Mouse (Mus musculus): Measurements from ENCODE around the gene Scn8a. TPM values are rescaled to one million over a fixed set of nuclear protein-coding genes. Genes with fewer than 3 reads are reported as not detected.

Gene Scn8a
- polyA plus RNA-seq, 1 experiment: not detected

DNA sequence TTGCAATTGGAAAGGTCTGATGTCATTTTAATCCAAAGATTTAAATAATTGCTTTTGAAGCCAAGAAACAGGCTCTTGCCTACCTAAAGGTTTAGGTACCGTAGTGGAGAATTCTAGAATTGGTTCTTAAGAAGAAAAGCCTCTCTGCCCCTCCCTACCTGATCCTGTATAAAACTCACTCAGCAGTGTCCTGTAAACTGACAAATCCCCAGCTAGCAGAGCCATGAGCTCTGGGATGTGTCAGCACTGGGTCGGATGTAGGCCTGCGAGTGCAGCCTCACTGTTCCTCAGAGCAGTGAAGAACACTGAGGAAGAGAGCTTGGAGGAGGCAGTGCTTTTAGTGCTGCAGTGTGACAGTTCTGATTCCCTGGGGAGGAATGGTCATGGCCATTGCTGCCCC lies 134.9 kb downstream of the Scn8a start:
- no peak for TF ChIP-seq FLI1 (IDR thresholded peaks at IDR 0.05; ENCODE audit: low read length)
- no peak for TF ChIP-seq GATA1 (IDR thresholded peaks at IDR 0.05; ENCODE audit: borderline replicate concordance, low read length)

GRCm38 (mm10) chr15:101005717-101006116 lies 136.1 kb downstream of the Scn8a start:
- peaks cover 19% of the 10 kb centered on the region for H3K4me1 ChIP-seq
- H3K36me3 ChIP-seq (replicated peaks; ENCODE audit: low read length): no peaks in the 10 kb centered on the region
- H3K4me3 ChIP-seq (replicated peaks): no peak overlapping the region
- H3K9me3 ChIP-seq: no peaks in the 10 kb centered on the region
- H3K27me3 ChIP-seq (replicated peaks): peaks cover 82% of the 10 kb centered on the region
- TF ChIP-seq FLI1 (IDR thresholded peaks at IDR 0.05; ENCODE audit: low read length): no peak
- no peak for TF ChIP-seq GATA1 (IDR thresholded peaks at IDR 0.05; ENCODE audit: borderline replicate concordance, low read length)

More for the DNA sequence above, 134.9 kb downstream of the Scn8a start:
- Histone ChIP-seq H3K27me3 (replicated peaks) (peaks cover 81% of the 10 kb centered on the region), H3K36me3 (replicated peaks; ENCODE audit: low read length) (no peaks in the 10 kb centered on the region), H3K4me1 (peaks cover 19% of the 10 kb centered on the region), H3K4me3 (replicated peaks) (no peak overlapping the region), H3K9me3 (no peaks in the 10 kb centered on the region)

GRCm38 (mm10) chr15:101006251-101007040 lies 136.8 kb downstream of the Scn8a start:
- Histone ChIP-seq H3K27me3 (replicated peaks) (peaks cover 79% of the 10 kb centered on the region), H3K36me3 (replicated peaks; ENCODE audit: low read length) (no peaks in the 10 kb centered on the region), H3K9me3 (no peaks in the 10 kb centered on the region), H3K4me1 (peaks cover 19% of the 10 kb centered on the region), H3K4me3 (replicated peaks) (peak overlapping the region; percentile 85)
- TF ChIP-seq FLI1 (IDR thresholded peaks at IDR 0.05; ENCODE audit: low read length) (no peak), GATA1 (IDR thresholded peaks at IDR 0.05; ENCODE audit: borderline replicate concordance, low read length) (no peak)

- peak overlapping the region; percentile 83 for H3K4me3 ChIP-seq (replicated peaks)
- peaks cover 79% of the 10 kb centered on the region for H3K27me3 ChIP-seq (replicated peaks)
- TF ChIP-seq GATA1 (IDR thresholded peaks at IDR 0.05; ENCODE audit: borderline replicate concordance, low read length): no peak
- no peak for TF ChIP-seq FLI1 (IDR thresholded peaks at IDR 0.05; ENCODE audit: low read length)
- no peaks in the 10 kb centered on the region for H3K36me3 ChIP-seq (replicated peaks; ENCODE audit: low read length)
- H3K9me3 ChIP-seq: no peaks in the 10 kb centered on the region
- H3K4me1 ChIP-seq: peaks cover 19% of the 10 kb centered on the region
Measured at GRCm38 (mm10) chr15:101007236-101007635, 137.6 kb downstream of the Scn8a start.

DNA sequence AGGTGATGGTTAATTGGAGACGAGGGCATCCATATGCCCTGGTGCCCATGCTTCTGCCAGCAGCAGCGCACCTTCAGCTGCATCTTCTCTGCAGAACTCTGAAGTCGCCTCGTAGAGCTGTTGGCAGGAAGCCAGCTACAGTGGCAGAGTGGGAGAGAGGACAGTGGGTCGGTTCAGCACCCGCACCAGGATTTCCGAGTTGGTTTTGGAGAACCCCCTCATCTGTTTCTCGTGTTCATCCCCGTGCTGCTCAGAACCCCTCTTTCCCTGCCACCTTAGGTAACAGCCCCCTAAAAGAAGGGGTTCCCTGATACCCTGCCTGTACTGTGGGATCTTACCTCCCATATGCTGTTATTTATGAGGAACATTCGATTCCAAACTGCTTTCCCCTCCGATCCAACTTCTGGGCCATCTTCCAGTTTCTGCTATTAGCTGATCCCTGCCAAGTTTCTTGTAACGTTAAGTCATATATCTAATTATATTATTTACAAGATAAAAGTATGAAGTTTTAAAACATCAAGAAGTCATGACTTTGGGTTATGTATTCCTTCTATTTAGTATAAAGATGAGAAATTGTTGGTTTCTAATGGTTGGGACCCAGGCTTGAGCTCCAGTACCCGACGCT lies 138.8 kb downstream of the Scn8a start:
- TF ChIP-seq FLI1 (IDR thresholded peaks at IDR 0.05; ENCODE audit: low read length): no peak
- TF ChIP-seq GATA1 (IDR thresholded peaks at IDR 0.05; ENCODE audit: borderline replicate concordance, low read length): no peak
- Histone ChIP-seq H3K4me1 (peaks cover 19% of the 10 kb centered on the region), H3K36me3 (replicated peaks; ENCODE audit: low read length) (no peaks in the 10 kb centered on the region), H3K27me3 (replicated peaks) (peaks cover 72% of the 10 kb centered on the region), H3K9me3 (no peaks in the 10 kb centered on the region), H3K4me3 (replicated peaks) (no peak overlapping the region)

DNA sequence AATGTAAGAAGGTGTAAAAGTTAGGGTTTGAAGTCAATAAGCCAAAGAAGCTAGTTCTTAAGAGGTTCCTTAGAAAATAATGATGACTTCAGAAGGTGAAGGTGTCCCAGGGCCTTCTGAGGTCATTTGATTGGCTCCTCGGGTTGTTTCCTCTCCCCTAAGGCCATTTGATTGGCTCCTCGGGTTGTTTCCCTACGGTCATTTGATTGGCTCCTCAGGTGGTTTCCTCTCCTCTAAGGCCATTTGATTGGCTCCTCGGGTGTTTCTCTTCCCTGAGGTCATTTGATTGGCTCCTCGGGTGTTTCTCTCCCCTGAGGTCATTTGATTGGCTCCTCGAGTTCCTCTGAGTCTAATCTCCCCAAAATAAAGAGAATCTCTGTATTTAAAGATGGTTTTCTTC lies 141.7 kb downstream of the Scn8a start:
- TF ChIP-seq GATA1 (IDR thresholded peaks at IDR 0.05; ENCODE audit: borderline replicate concordance, low read length) (no peak), FLI1 (IDR thresholded peaks at IDR 0.05; ENCODE audit: low read length) (no peak)
- Histone ChIP-seq H3K4me3 (replicated peaks) (no peak overlapping the region), H3K27me3 (replicated peaks) (peaks cover 67% of the 10 kb centered on the region), H3K9me3 (no peaks in the 10 kb centered on the region), H3K36me3 (replicated peaks; ENCODE audit: low read length) (no peaks in the 10 kb centered on the region), H3K4me1 (peaks cover 10% of the 10 kb centered on the region)

DNA sequence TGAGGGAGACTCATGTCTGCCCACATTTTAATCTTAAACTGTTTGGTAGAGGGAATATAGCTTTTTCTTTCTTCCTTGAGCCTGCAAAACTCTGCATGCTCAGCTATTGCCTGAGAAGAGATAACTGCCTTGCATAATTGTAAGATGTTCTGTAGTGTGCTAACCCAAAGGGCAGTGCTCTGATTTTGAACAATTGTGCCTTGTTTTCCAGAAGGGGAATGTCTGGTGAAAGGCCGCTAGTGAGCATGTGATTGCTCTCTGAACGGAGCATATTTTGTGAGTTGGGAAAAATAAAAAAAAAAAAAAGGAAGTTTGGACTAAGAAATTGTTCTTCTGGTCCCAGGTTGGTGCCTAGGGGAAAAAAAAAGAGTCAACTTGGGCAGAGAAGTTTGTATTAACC lies 159.3 kb downstream of the Scn8a start:
- Histone ChIP-seq H3K4me3 (replicated peaks) (no peak overlapping the region), H3K9me3 (no peaks in the 10 kb centered on the region), H3K27me3 (replicated peaks) (peaks cover 90% of the 10 kb centered on the region), H3K36me3 (replicated peaks; ENCODE audit: low read length) (no peaks in the 10 kb centered on the region), H3K4me1 (no peaks in the 10 kb centered on the region)
- TF ChIP-seq FLI1 (IDR thresholded peaks at IDR 0.05; ENCODE audit: low read length): no peak
- no peak for TF ChIP-seq GATA1 (IDR thresholded peaks at IDR 0.05; ENCODE audit: borderline replicate concordance, low read length)

DNA sequence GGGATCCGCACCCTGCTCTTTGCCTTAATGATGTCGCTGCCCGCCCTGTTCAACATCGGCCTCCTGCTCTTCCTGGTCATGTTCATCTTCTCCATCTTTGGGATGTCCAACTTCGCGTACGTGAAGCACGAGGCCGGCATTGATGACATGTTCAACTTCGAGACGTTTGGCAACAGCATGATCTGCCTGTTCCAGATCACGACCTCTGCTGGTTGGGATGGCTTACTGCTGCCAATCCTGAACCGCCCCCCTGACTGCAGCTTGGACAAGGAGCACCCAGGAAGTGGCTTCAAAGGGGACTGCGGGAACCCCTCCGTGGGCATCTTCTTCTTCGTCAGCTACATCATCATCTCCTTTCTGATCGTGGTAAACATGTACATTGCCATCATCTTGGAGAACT lies 170.0 kb downstream of the Scn8a start:
- peaks cover 6% of the 10 kb centered on the region; the same call in 1 of the 2 replicates for H3K4me1 ChIP-seq
- H3K36me3 ChIP-seq (replicated peaks; ENCODE audit: low read length): no peaks in the 10 kb centered on the region
- H3K9me3 ChIP-seq: peaks cover 15% of the 10 kb centered on the region
- no peak overlapping the region for H3K4me3 ChIP-seq (replicated peaks)
- no peak for TF ChIP-seq FLI1 (IDR thresholded peaks at IDR 0.05; ENCODE audit: low read length)
- no peak for TF ChIP-seq GATA1 (IDR thresholded peaks at IDR 0.05; ENCODE audit: borderline replicate concordance, low read length)
- peaks cover 84% of the 10 kb centered on the region for H3K27me3 ChIP-seq (replicated peaks)

GRCm38 (mm10) chr15:101041966-101042365 lies 172.3 kb downstream of the Scn8a start:
- Histone ChIP-seq H3K27me3 (replicated peaks) (peaks cover 89% of the 10 kb centered on the region), H3K4me1 (peaks cover 17% of the 10 kb centered on the region)
- TF ChIP-seq GATA1 (IDR thresholded peaks at IDR 0.05; ENCODE audit: borderline replicate concordance, low read length) (no peak), FLI1 (IDR thresholded peaks at IDR 0.05; ENCODE audit: low read length) (no peak)

DNA sequence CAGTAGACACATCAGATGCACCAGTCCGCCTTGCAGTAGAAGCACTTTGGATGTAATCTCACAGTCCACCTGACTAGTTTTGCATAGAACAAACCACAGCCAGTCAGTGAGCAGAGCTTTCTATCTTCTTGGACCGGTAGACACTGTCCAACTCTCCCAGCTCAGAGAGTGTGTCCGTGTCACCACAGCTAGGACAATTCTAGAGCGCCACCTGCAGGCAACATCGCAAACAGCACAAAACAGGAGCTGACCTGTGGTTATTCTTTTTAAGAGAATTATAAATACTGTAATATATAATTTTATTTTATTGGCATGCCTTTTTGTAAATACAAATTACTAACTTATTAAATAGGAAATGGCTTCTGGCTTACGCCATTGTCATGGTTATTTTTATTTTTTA lies 173.0 kb downstream of the Scn8a start:
- peaks cover 20% of the 10 kb centered on the region for H3K4me1 ChIP-seq
- H3K9me3 ChIP-seq: peaks cover 6% of the 10 kb centered on the region
- H3K36me3 ChIP-seq (replicated peaks; ENCODE audit: low read length): no peaks in the 10 kb centered on the region
- H3K4me3 ChIP-seq (replicated peaks): no peak overlapping the region
- TF ChIP-seq GATA1 (IDR thresholded peaks at IDR 0.05; ENCODE audit: borderline replicate concordance, low read length) (no peak), FLI1 (IDR thresholded peaks at IDR 0.05; ENCODE audit: low read length) (no peak)
- peaks cover 90% of the 10 kb centered on the region for H3K27me3 ChIP-seq (replicated peaks)

More at GRCm38 (mm10) chr15:101041966-101042365, 172.3 kb downstream of the Scn8a start:
- Histone ChIP-seq H3K36me3 (replicated peaks; ENCODE audit: low read length) (no peaks in the 10 kb centered on the region), H3K4me3 (replicated peaks) (no peak overlapping the region), H3K9me3 (peaks cover 6% of the 10 kb centered on the region)

Data from megakaryocyte, embryonic 14.5 days (primary cell).